Mouse (Mus musculus) Patski (cell line): Measurements from ENCODE around the gene Smurf1. TPM values are rescaled to one million over a fixed set of nuclear protein-coding genes. Genes with fewer than 3 reads are reported as not detected.

Source experiments
- ATAC-seq: fragments of 100-300 bp; one replicate; pipeline ENCODE4 v1.8.0; 2021
- CTCF ChIA-PET: fragments of 350-600 bp; sonication (Branson Sonifier 250); formaldehyde crosslinking; loops from one replicate; lab custom pipeline; 2022; ENCODE audit warnings: inconsistent platforms; lab: Charles Lee
- POLR2A ChIA-PET: fragments of 350-600 bp; sonication (Branson Sonifier 250); formaldehyde crosslinking; loops from one replicate; lab custom pipeline; 2022; ENCODE audit warnings: antibody characterized with exemption, inconsistent platforms; lab: Charles Lee
- DNase-seq: peaks from one replicate; pipeline ENCODE4 v3.0.0-alpha.2; 2011; ENCODE audit warnings: low read depth, low spot score
- H3K27me3 ChIP-seq: fragments of 371-371 bp; one replicate; pipeline ENCODE4 v1.5.1; 2021
- CTCF ChIP-seq: fragments of 100-300 bp; IDR thresholded peaks from one replicate; pipeline ENCODE4 v1.5.1; 2021
- in situ Hi-C: fragments of 300-500 bp; cut with MboI; formaldehyde crosslinking; loops from 3 replicates; pipeline ENCODE4 v1.11.1; 2018; ENCODE audit warnings: low pct_unique_long_range_greater_than_20kb, mixed read lengths
- polyA plus RNA-seq: library from polyadenylated mRNA; unstranded; gene quantifications from one replicate; pipeline ENCODE4 v1.2.3, GENCODE M21; 2021

Gene Smurf1
- 50.0 TPM for polyA plus RNA-seq

- ATAC-seq, result peak; percentile 34
- no peak for DNase-seq
- in situ Hi-C loops, result no loop called here
- ChIA-PET CTCF (interaction anchor here (1.0 to 1.5 kb wide), 4 partner anchors 20 to 81 kb away, joined by 3 to 5 read pairs (median 4); no protein-coding TSS in a partner anchor), POLR2A (interaction anchor here (1.0 to 2.5 kb wide), 4 partner anchors 9 to 51 kb away, joined by 3 to 14 read pairs (median 3); no protein-coding TSS in a partner anchor)
- TF ChIP-seq CTCF, result no peak
- no peaks in the 10 kb centered on the region for H3K27me3 ChIP-seq
Observed at GRCm38 (mm10) chr5:144965639-144966351, at the start of gene Smurf1. Gene Smurf1 (minus strand): TSS chr5:144965847.

GRCm38 (mm10) chr5:145014278-145014677 is 48.6 kb upstream of the Smurf1 start:
- H3K27me3 ChIP-seq, result no peaks in the 10 kb centered on the region
- CTCF ChIA-PET, result interaction anchor here (0.7 kb wide), 1 partner anchor 19 kb away, joined by 3 read pairs; no protein-coding TSS in a partner anchor
- ATAC-seq (no peak), DNase-seq (no peak)
- TF ChIP-seq CTCF, result no peak
- in situ Hi-C loops, result no loop called here
- POLR2A ChIA-PET, result no interaction called here

DNA sequence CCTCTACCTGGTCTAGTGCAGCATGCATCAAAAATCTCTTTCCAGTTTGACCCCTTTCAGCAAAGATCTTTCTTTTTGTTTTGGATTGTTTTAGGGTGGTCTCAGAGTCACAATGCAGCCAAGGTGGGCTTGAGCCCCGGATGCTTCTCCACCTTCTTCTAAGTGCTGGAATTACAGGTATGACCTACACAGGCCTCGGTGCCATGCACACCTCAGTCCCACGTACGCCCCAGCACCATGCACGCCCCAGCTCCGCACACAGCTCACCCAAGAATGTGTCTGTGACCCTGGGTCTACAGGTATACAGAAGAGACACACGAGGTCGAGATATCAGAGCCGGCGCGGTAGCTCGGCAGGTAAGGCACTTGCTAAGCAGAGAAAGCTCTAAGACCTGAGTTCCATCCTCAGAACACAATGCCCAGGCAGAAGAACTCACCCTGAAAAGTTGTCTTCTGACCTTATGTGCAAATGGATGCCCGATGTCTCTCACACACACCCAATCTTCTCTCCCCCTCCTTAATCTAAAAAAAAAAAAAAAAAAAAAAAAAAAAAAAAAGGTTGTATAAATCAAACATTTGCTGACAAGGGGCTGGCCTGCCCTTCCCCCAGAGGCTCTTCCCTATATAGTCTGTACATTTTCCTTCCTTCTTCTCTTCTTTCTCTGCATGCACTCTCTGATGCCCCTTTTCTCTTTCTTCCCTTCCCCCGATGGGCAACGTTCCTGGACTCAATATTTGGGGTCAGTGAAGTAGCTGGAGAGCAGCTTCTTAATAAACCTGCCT is 43.4 kb upstream of the Smurf1 start:
- ChIA-PET POLR2A (interaction anchor here (0.7 kb wide), 1 partner anchor 96 kb away, joined by 9 read pairs; no protein-coding TSS in a partner anchor), CTCF (interaction anchor here (1.5 kb wide), 1 partner anchor 20 kb away, joined by 4 read pairs; no protein-coding TSS in a partner anchor)
- ATAC-seq, result no peak
- no peaks in the 10 kb centered on the region for H3K27me3 ChIP-seq
- no peak for DNase-seq
- no peak for TF ChIP-seq CTCF
- in situ Hi-C loops, result loop anchor here (10.0 kb wide), 1 partner anchor 56 kb away; no protein-coding TSS in a partner anchor

DNA sequence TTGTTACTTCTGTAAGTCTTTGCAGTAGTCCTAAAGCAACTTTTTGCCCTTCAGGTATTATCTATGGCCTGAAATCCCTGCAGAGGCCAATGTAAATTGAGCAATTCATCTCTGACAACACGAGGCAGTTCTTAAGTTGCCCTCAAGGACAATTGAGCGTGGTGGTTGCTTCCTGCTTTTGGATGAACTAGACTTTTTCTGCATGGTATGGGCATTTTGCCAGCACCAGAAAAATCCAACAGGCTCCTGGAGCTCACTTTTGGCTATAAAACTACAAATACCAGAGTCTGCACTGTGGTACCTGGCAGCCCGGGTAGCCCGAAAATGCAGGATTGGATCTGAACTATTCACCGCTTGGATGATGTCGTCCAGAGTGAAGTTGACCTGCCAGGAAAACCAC is 39.9 kb upstream of the Smurf1 start:
- POLR2A ChIA-PET, result interaction anchor here (1.3 kb wide), 1 partner anchor 20 kb away, joined by 3 read pairs; no protein-coding TSS in a partner anchor
- ATAC-seq (peak; percentile 38), DNase-seq (peak; percentile 30)
- CTCF ChIA-PET, result interaction anchor here (1.1 kb wide), 1 partner anchor 11 kb away, joined by 3 read pairs; no protein-coding TSS in a partner anchor
- in situ Hi-C loops, result loop anchor here (10.0 kb wide), 1 partner anchor 59 kb away; no protein-coding TSS in a partner anchor
- no peaks in the 10 kb centered on the region for H3K27me3 ChIP-seq
- no peak for TF ChIP-seq CTCF

GRCm38 (mm10) chr5:145004495-145004894 is 38.8 kb upstream of the Smurf1 start:
- ChIA-PET CTCF (no interaction called here), POLR2A (no interaction called here)
- no peaks in the 10 kb centered on the region for H3K27me3 ChIP-seq
- ATAC-seq (no peak), DNase-seq (no peak)
- no peak for TF ChIP-seq CTCF
- in situ Hi-C loops, result loop anchor here (10.0 kb wide), 1 partner anchor 60 kb away; no protein-coding TSS in a partner anchor

DNA sequence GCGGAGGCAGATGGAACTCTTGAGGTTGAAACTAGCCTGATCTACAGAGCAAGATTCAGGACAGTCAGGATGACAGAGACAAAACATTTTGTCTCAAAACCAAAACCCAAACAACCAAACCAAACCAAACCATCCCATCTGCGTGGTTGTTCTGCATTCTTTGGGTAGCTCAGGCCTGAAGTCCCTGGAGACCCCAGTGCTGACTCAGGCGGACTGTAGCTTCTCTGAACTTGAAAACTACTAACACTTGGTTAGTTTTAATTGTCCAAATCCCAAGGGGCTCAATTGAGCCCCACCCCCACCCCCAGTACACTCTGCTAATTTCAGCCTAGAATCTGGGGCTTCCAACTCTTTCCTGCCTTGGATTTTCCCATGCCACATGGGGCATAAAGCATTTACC is 37.7 kb upstream of the Smurf1 start:
- in situ Hi-C loops, result loop anchor here (10.0 kb wide), 1 partner anchor 61 kb away; no protein-coding TSS in a partner anchor
- POLR2A ChIA-PET, result no interaction called here

DNA sequence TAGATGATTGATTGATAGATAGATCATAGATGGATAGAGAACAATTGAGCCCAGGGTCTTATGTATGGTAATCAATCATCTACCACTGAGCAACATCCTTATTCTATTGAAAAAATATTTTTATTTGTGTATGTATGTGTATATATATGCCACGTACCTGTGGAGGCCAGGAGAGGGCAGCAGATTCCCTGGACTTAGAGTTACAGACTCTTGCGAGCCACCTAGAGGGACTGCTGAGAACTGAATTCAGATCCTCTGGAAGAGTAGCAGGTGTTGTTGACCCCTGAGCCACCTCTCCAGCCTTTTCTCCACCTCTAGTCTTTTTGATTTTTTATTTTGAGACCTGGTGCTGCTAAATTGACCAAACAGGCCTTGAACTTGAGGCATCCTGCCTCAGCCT is 32.8 kb upstream of the Smurf1 start:
- in situ Hi-C loops, result no loop called here
- ChIA-PET CTCF (interaction anchor here (1.7 kb wide), 1 partner anchor 10 kb away, joined by 5 read pairs; no protein-coding TSS in a partner anchor), POLR2A (no interaction called here)
- DNase-seq (no peak), ATAC-seq (no peak)
- H3K27me3 ChIP-seq, result peaks cover 8% of the 10 kb centered on the region
- peak; percentile 82 for TF ChIP-seq CTCF

More for the DNA sequence above, 37.7 kb upstream of the Smurf1 start:
- no peaks in the 10 kb centered on the region for H3K27me3 ChIP-seq
- ATAC-seq (peak; percentile 44), DNase-seq (no peak)
- CTCF ChIA-PET, result interaction anchor here (1.4 kb wide), 1 partner anchor 15 kb away, joined by 5 read pairs; no protein-coding TSS in a partner anchor
- no peak for TF ChIP-seq CTCF

DNA sequence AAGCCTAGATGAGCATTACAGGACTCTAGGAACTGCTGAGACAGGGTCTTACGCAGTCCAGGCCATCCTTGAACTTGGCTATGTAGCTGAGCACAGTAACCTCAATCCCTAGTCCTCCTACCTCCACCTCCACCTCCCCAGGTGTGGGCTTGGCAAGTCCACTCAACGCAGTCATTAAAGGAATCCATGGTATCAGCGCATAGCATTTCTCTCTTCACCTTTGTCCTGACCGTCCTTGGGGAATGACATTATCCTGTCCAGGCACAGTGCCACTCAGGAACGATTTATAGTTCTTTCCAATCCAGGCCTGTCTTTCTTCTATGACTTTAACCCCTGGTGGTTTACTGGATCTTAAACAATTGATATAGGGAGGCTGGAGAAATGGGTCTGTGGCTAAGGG is 24.8 kb upstream of the Smurf1 start:
- no peak for TF ChIP-seq CTCF
- DNase-seq (no peak), ATAC-seq (no peak)
- H3K27me3 ChIP-seq, result peaks cover 8% of the 10 kb centered on the region
- CTCF ChIA-PET, result no interaction called here
- in situ Hi-C loops, result no loop called here
- POLR2A ChIA-PET, result no interaction called here

GRCm38 (mm10) chr5:144990051-144990450 is 24.4 kb upstream of the Smurf1 start:
- H3K27me3 ChIP-seq, result peaks cover 8% of the 10 kb centered on the region
- CTCF ChIA-PET, result interaction anchor here (2.0 kb wide), 1 partner anchor 118 kb away, joined by 17 read pairs; no protein-coding TSS in a partner anchor
- ATAC-seq, result no peak
- in situ Hi-C loops, result no loop called here
- DNase-seq, result no peak
- POLR2A ChIA-PET, result no interaction called here
- TF ChIP-seq CTCF, result no peak

DNA sequence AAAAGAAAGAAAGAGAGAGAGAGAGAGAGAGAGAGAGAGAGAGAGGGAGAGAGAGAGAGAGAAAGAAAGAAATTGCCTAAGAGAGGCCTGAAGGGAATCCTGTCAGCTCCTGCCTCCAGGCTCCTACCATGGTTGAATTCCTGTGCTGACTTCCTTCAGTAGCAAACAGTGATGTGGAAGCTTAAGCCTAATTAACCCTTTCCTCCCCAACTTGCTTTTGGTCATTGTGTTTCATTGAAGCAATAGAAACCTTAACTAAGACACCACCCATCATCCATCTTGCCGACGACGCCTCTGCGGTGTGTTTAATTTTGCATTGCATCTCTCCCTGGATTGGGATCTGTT is 23.4 kb upstream of the Smurf1 start:
- in situ Hi-C loops, result loop anchor here (5.0 kb wide), 1 partner anchor 152 kb away; no protein-coding TSS in a partner anchor
- H3K27me3 ChIP-seq, result peaks cover 4% of the 10 kb centered on the region
- ATAC-seq (peak; percentile 51), DNase-seq (no peak)
- ChIA-PET CTCF (interaction anchor here (0.6 to 2.0 kb wide), 35 partner anchors 8 to 219 kb away, joined by 3 to 18 read pairs (median 4); no protein-coding TSS in a partner anchor), POLR2A (no interaction called here)
- TF ChIP-seq CTCF, result no peak
